Mouse (Mus musculus) c-Kit-negative CD71-positive TER-119-positive erythroid progenitor cells, embryonic 14.5 days (primary cell): ENCODE measurements around the gene Bend6.
A peak's percentile ranks its signal among the peaks of the same experiment; 100 is the strongest.

Source experiments
- DNase-seq: peaks from one replicate; pipeline ENCODE4 v3.0.0-alpha.2; 2013; ENCODE audit warnings: low read depth, low spot score

The Bend6 gene

DNA sequence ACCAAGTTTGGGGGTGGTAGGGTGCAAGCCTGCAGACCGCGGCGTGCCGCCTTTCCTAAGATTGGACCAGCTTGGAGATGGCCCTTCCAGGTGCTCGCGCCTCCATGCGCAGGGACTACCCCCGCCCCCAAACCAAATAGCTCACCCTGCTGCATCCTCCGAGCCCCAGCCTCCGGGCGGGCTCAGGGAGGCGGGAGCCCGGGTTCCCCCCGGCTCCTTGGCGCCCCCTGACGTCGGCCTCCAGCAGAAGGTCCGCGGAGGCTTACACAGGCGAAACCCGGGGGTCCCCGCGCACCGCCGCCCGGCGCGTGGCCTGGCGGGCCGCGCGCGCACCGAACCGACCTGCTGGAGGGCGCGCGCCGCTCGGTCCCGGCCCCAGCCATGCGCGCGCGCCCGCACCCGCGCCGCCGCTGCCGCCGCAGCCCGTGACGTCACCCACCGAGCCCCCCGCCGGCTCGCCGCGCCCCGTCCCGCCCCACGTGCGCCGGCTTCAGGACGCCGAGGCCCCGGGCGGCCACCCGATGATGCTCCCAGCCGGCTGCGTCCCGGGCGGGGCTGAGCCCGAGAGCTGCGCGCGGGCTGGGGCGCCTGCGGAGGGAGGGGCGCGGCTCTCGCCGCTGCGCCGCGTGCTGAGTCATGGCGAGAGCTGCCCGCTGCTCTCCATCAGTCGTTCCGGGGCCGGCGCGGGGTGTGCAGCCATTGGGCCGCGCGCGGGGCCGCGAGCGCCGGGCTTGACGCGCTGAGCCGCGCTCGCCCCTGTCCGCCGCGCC, at the start of gene Bend6:
Gene Bend6, minus strand, starts transcription at position 396 of the 770 bp plus-strand sequence.
- DNase-seq = peak; percentile 6

- no peak for DNase-seq
Measured at GRCm38 (mm10) chr1:33955626-33956025, 48.0 kb upstream of the Bend6 start.

GRCm38 (mm10) chr1:33948511-33948910, 40.9 kb upstream of the Bend6 start:
- no peak for DNase-seq

- DNase-seq = no peak
Measured at GRCm38 (mm10) chr1:33947838-33948237, 40.2 kb upstream of the Bend6 start.

DNA sequence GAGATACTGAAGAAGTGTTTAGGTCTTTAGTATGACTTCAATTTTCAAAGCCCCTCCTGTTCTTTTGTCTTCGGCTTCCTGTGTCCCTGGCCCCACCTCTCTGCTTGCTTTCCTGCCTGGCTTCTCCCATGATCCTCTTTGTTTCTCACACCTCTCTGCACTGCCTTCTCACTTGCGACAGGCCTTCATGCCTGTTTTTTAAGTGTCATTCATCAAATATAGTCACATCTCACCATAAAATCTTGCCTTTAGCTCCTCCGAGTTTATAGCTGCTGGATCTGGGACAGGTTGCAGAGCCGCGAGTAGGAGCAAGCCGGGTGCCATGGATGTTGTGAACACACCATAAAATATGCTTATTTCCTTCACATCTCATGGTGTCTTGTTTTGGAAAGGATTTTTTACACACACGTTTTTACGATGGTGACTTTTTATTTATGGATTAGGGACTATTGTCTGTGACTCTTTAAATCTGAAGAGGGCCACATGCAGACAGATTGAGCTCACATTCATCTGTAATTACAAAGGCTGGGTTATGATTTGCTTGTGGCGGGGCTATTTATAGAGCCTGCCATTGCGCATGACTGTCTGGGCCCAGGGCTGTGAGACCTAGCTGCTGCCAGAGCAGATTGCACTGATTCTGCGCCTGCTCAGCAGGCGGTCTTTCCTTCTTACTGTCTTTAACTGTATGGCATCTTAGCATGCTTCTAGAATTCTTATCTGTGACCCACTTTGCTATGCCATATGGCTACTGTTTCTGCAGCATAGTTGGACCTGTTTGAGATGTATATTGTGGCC, 39.2 kb upstream of the Bend6 start:
- DNase-seq = no peak

DNA sequence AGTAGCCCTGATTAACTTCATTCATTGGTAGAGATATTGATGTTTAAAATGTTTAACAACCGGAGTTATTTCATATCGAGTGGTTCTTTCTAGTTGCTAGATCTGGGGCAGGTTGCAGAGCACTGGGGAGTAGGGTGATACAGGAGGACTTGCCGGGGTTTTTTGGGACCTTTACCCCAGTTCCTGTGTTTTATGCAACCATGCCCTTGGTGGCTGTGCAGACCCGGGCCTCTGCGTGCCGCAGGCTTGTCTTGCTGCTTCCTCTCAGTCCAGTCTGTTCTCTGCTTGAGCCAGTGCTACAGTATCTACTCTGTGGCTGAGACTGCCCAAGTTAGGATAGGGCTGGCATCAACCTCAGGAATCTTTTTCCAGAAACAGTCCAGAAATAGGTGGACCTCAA, 38.1 kb upstream of the Bend6 start:
- no peak for DNase-seq

DNA sequence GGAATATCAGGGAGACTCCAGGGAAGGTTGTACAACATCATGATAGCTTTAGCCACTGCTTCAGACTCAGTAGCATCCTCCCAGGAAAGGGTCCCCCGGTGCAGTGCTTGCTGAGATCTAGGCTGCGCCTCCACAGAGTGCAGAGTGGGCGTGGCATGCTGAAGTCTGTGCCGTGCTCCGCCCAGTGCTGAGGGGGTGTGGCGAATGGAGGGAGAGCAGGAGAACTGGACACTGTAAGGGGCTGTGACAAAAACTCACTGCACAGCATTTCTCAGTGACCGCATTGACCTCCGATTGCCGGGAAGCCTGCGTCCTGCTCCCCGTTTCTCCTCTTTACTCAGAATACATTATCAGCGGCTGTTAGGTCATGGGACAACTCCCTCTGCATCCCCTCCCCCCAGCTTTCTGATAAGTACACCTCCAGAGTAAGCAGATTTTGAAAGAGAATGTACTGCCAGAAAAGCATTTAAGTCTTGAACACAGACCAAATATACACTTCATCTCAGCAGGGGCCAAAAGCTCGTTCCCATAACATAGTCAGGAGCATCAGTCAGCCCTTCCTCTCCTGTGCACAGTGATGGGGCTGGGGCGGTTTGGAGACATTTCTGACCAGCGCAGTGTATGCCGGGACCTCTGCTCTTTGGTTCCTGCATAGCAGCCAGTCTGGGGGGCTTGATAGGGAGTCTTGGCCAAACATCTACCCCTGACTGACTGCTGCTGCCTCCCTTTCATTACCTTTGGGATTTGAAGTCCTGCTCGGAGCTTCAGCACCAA, 37.5 kb upstream of the Bend6 start:
- no peak for DNase-seq

- DNase-seq = no peak
Measured at GRCm38 (mm10) chr1:33943943-33944342, 36.3 kb upstream of the Bend6 start.

- no peak for DNase-seq
Measured at GRCm38 (mm10) chr1:33942638-33943037, 35.0 kb upstream of the Bend6 start.

GRCm38 (mm10) chr1:33940364-33940928, 32.8 kb upstream of the Bend6 start:
- DNase-seq = no peak

DNA sequence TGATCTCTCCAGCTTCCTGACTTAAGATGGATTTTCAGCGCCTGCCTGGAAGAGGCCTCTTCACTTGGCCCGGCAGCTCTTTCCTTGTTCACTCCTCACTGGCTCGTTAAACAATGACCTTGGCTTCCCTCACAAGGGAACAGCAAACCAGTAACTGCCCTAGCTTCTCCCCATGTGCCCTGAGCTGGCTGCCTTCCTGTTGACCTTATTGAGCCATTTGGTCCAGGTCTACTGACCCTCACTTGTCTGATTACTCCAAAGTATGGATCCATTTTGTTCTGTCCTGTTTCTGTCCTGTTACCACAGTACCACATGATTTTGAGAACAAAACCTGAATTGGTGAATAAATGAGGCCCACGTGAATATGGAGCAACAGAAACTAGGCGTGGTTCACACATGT, 32.2 kb upstream of the Bend6 start:
- DNase-seq = no peak

DNA sequence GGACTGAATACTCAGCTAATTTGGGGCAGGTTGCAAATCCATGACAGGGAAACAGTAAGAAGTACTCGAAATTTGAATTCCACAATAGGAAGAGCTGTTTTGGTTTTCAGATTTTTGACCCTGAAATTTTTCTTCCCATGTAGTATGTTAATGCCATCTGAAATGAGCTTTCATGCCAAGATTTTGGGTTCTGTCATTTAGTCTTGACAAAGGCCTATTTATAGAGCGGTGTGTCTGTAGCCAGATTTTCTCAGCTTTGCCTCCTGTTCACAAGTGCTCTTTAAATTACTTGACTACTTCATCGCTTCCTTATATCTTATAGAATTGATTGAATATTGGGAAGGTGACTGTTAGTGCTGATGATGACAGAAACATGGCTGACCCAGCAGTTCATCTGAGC, 28.3 kb upstream of the Bend6 start:
- DNase-seq = no peak

- no peak for DNase-seq
Measured at GRCm38 (mm10) chr1:33932845-33933499, 25.4 kb upstream of the Bend6 start.

GRCm38 (mm10) chr1:33932196-33932595, 24.6 kb upstream of the Bend6 start:
- DNase-seq = no peak

DNA sequence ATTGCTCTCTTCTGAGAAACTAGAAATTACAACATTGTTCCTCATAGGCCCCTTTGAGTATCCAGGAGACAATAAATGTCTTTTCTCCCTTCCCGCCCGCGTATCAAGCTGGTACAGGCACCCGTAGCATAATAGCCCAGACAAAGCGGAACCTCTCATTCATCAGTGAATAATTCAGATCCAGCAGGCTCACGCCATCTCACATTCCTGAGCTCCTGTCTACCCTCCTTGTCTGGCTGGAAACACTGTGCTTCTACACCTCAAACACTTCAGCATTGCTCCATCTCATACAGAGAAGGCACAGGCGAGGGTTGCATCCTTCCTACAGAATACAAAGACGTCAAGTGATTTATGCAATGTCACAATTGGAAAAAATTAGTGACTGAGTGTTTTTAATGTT, 24.2 kb upstream of the Bend6 start:
- DNase-seq = no peak

GRCm38 (mm10) chr1:33927466-33927865, 19.9 kb upstream of the Bend6 start:
- no peak for DNase-seq

GRCm38 (mm10) chr1:33925283-33925682, 17.7 kb upstream of the Bend6 start:
- DNase-seq = no peak

GRCm38 (mm10) chr1:33922975-33923374, 15.4 kb upstream of the Bend6 start:
- DNase-seq = no peak

DNA sequence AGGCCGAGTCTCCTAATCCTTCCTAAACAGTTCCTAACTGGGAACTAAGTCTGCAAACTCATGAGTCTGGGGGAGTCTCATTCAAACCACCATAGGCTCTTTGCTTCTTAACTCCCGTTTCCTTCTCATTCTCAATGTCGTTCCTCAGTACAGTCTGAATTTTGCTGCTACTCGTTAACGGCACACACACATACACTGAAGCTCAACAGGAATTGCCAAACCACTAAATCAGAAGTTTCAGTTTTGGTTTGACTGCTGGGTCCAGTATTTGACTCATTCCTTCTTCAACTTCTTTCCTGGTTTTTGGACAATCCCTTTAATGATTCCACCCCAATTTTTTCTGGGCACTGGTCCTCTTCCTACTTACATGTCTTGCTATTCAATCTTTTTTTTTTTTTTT, 8.9 kb upstream of the Bend6 start:
- DNase-seq = no peak

DNA sequence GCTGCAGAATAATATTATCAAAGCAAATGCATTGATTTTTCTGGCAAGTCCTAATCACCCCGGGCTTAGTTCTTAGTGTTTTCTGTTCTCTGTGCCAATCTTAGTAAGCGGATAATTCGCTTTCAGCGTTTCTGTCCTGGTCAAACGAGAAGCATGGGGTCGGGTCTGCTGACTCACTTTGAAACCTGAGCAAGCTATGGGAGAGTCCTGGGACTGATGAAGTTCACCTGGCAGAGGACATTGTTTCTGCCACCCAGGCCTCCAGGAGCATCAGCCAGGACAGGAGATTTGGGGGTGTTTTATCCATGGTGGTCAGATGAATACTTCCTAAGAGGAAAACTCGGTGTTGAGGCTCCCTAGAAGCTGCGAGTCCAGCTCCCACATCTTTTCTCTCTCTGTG, 4.0 kb upstream of the Bend6 start:
- DNase-seq = no peak

- DNase-seq = no peak
Measured at GRCm38 (mm10) chr1:33908191-33908962, 761 bp upstream of the Bend6 start, which contains the start of gene Dst. Gene Dst, plus strand, starts transcription at chr1:33908225.
